Mouse (Mus musculus) lung, embryonic 14.5 days (tissue): ENCODE data around the gene Lgr4. TPM values are rescaled to one million over a fixed set of nuclear protein-coding genes. Genes with fewer than 3 reads are reported as not detected.
A peak's percentile ranks its signal among the peaks of the same experiment; 100 is the strongest.

Experiments
- ATAC-seq: fragments of 200-750 bp; cut with Nextera tagmentation; 2 replicates; pipeline ENCODE4 v1.8.0; 2017; ENCODE audit warnings: mild to moderate bottlenecking, moderate TSS enrichment, moderate library complexity; ENCODE audit not compliant: insufficient read depth
- DNase-seq: peaks from one replicate; pipeline ENCODE4 v3.0.0-alpha.2; 2015
- H3K27ac ChIP-seq: fragments of 300-500 bp; sonication (generic); 2 replicates; pipeline ENCODE4 v1.5.1; 2014; ENCODE audit warnings: low read depth, mild to moderate bottlenecking, moderate library complexity
- H3K27me3 ChIP-seq: fragments of 300-500 bp; sonication (generic); 2 replicates; pipeline ENCODE4 v1.6.1; 2014; ENCODE audit warnings: low read length, control low read depth; ENCODE audit not compliant: insufficient read depth
- H3K36me3 ChIP-seq: fragments of 300-500 bp; sonication (generic); 2 replicates; pipeline ENCODE4 v1.6.1; 2014; ENCODE audit warnings: control low read depth; ENCODE audit not compliant: insufficient read depth
- H3K4me1 ChIP-seq: fragments of 300-500 bp; sonication (generic); 2 replicates; pipeline ENCODE4 v1.6.1; 2014; ENCODE audit warnings: antibody characterized with exemption, control low read depth; ENCODE audit not compliant: insufficient read depth
- H3K4me2 ChIP-seq: fragments of 300-500 bp; sonication (generic); 2 replicates; pipeline ENCODE4 v1.6.1; 2014; ENCODE audit warnings: mild to moderate bottlenecking
- H3K4me3 ChIP-seq: fragments of 300-500 bp; sonication (generic); 2 replicates; pipeline ENCODE4 v1.5.1; 2014; ENCODE audit warnings: low read depth, low read length
- H3K9ac ChIP-seq: fragments of 300-500 bp; sonication (generic); 2 replicates; pipeline ENCODE4 v1.6.1; 2014
- H3K9me3 ChIP-seq: fragments of 300-500 bp; sonication (generic); 2 replicates; pipeline ENCODE4 v1.6.1; 2016; ENCODE audit warnings: low read depth, low read length, control low read depth
- CTCF ChIP-seq: IDR thresholded peaks from 2 replicates; pipeline ENCODE4 v1.5.1; 2016; ENCODE audit warnings: antibody characterized with exemption, low read depth
- WGBS: fragments of 180-500 bp; shearing (Covaris S2); extraction: QIAGEN DNeasy Blood & Tissue Kit; methylation state at CpG from one replicate; pipeline ENCODE4 v1.1.7; 2014; 5-methylcytosine and 5-hydroxymethylcytosine counted together
- polyA plus RNA-seq: library from polyadenylated mRNA; unstranded; fragments of >200 nt; fragmentation: Nextera tagmentation; extraction: Ambion mirVana; gene quantifications from 2 replicates; pipeline ENCODE4 v1.2.1, GENCODE M21; 2014

Gene Lgr4
- polyA plus RNA-seq, 1 experiment from 2014 or later = 3.4 TPM

DNA sequence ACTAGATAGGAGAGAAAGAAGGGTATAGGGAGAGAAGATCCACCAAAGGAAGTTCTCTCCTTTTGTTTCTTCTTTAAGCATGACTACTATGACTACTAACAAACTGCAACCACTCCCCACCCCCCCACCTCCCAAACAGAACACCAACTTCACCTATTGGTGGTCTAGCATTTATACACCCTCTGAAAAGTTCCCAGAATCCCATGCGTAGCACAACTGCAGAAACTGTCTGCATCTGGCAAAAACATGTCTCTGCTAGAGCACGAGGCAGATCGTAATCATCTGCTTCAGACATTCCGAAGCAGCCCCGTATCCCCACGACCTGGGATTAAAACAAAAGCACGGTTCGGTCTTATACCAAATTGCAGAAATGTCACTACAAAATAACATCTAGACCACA lies 5.2 kb upstream of the Lgr4 start:
- no peak overlapping the region for H3K4me2 ChIP-seq
- DNase-seq (no peak), ATAC-seq (no peak)
- peaks cover 11% of the 10 kb centered on the region for H3K27me3 ChIP-seq
- 91% methylated on average over 8 of the region's 8 CpGs for WGBS
- H3K4me3 ChIP-seq = no peak overlapping the region
- no peak overlapping the region for H3K9ac ChIP-seq
- no peaks in the 10 kb centered on the region for H3K4me1 ChIP-seq
- no peaks in the 10 kb centered on the region for H3K9me3 ChIP-seq
- H3K27ac ChIP-seq = no peak overlapping the region
- no peaks in the 10 kb centered on the region for H3K36me3 ChIP-seq
- TF ChIP-seq CTCF = no peak

DNA sequence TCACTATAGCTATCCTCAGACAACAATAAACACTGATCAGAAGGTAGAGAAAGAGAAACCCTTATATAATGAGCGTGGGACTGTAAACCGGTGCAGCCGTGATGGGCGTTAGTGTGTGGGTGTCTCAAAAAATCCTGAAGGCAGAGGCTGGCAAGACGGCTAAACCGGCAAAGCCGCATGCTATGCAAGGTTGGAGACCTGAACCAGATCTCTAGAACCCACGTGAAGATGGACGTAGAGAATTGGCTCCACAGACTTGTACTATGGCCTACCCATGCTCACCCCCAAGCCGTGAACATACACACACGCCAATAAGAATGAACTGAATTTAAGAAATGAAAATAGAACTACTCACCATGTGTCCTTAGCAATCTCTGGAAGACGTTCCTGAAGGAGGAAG lies 4.7 kb upstream of the Lgr4 start:
- 79% methylated on average over 12 of the region's 12 CpGs for WGBS
- Histone ChIP-seq H3K36me3 (no peaks in the 10 kb centered on the region), H3K4me1 (no peaks in the 10 kb centered on the region), H3K4me3 (no peak overlapping the region), H3K9ac (no peak overlapping the region), H3K4me2 (no peak overlapping the region), H3K27ac (no peak overlapping the region), H3K9me3 (no peaks in the 10 kb centered on the region), H3K27me3 (peaks cover 11% of the 10 kb centered on the region)
- ATAC-seq (no peak), DNase-seq (no peak)
- no peak for TF ChIP-seq CTCF

DNA sequence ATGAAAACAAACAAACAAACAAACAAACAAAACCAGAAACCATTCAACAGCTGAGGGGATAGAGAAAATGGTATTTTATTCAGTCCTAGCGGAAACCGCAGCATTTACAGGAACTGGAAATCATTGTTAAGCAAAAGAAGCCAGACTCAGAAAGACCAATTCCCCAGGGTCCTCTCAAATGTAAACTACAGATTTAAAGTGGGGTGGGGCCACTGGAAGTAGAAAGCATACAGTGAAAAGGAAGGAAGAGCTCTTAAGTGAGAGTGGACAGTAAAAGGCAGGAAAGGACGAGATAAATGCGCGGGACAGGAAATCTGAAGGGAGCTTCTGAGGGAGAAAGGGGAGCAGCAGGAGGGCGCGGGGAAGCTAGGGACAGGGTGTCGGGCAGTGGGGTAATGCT lies 4.2 kb upstream of the Lgr4 start:
- no peak overlapping the region for H3K27ac ChIP-seq
- no peak for DNase-seq
- peaks cover 11% of the 10 kb centered on the region for H3K27me3 ChIP-seq
- WGBS = 53% methylated on average over 8 of the region's 8 CpGs
- no peak overlapping the region for H3K9ac ChIP-seq
- no peaks in the 10 kb centered on the region for H3K36me3 ChIP-seq
- no peak for TF ChIP-seq CTCF
- no peak overlapping the region for H3K4me2 ChIP-seq
- H3K4me3 ChIP-seq = no peak overlapping the region
- H3K9me3 ChIP-seq = no peaks in the 10 kb centered on the region
- no peaks in the 10 kb centered on the region for H3K4me1 ChIP-seq
- no peak for ATAC-seq

GRCm38 (mm10) chr2:109914601-109915000 lies 2.8 kb upstream of the Lgr4 start:
- DNase-seq (no peak), ATAC-seq (no peak)
- TF ChIP-seq CTCF = no peak
- Histone ChIP-seq H3K36me3 (no peaks in the 10 kb centered on the region), H3K27ac (no peak overlapping the region), H3K9me3 (no peaks in the 10 kb centered on the region), H3K4me2 (no peak overlapping the region), H3K4me1 (peaks cover 8% of the 10 kb centered on the region; the same call in 1 of the 2 replicates), H3K9ac (no peak overlapping the region), H3K4me3 (no peak overlapping the region), H3K27me3 (peaks cover 18% of the 10 kb centered on the region)

GRCm38 (mm10) chr2:109916782-109917495 lies 508 bp upstream of the Lgr4 start:
- peak overlapping the region; percentile 68 for H3K4me3 ChIP-seq
- no peak for TF ChIP-seq CTCF
- no peaks in the 10 kb centered on the region for H3K9me3 ChIP-seq
- H3K27ac ChIP-seq = no peak overlapping the region
- H3K4me1 ChIP-seq = peaks cover 8% of the 10 kb centered on the region; the same call in 1 of the 2 replicates
- DNase-seq = no peak
- ATAC-seq = no peak
- H3K9ac ChIP-seq = no peak overlapping the region
- H3K36me3 ChIP-seq = no peaks in the 10 kb centered on the region
- H3K27me3 ChIP-seq = peaks cover 26% of the 10 kb centered on the region
- WGBS = 5% methylated on average over 11 of the region's 11 CpGs
- peak overlapping the region; percentile 81 for H3K4me2 ChIP-seq

- Histone ChIP-seq H3K4me3 (peak overlapping the region; percentile 68), H3K9ac (peak overlapping the region; percentile 77), H3K27ac (no peak overlapping the region), H3K27me3 (peaks cover 26% of the 10 kb centered on the region), H3K36me3 (no peaks in the 10 kb centered on the region), H3K4me2 (peak overlapping the region; percentile 81), H3K4me1 (peaks cover 8% of the 10 kb centered on the region; the same call in 1 of the 2 replicates), H3K9me3 (no peaks in the 10 kb centered on the region)
- DNase-seq = peak; percentile 39
- WGBS = 10% methylated on average over 22 of the region's 22 CpGs
- ATAC-seq = no peak
- TF ChIP-seq CTCF = no peak
These were observed 1.3 kb downstream of the Lgr4 start for GRCm38 (mm10) chr2:109918592-109919262.

GRCm38 (mm10) chr2:109920471-109920870 lies 3.0 kb downstream of the Lgr4 start:
- ATAC-seq (no peak), DNase-seq (no peak)
- H3K36me3 ChIP-seq = no peaks in the 10 kb centered on the region
- WGBS = 88% methylated on average over 7 of the region's 7 CpGs
- no peak overlapping the region for H3K9ac ChIP-seq
- H3K4me1 ChIP-seq = peaks cover 8% of the 10 kb centered on the region; the same call in 1 of the 2 replicates
- TF ChIP-seq CTCF = no peak
- H3K9me3 ChIP-seq = no peaks in the 10 kb centered on the region
- peaks cover 20% of the 10 kb centered on the region for H3K27me3 ChIP-seq
- no peak overlapping the region for H3K4me2 ChIP-seq
- no peak overlapping the region for H3K27ac ChIP-seq
- no peak overlapping the region for H3K4me3 ChIP-seq
